Mouse (Mus musculus) adipocyte (in vitro differentiated cells): ENCODE measurements around the gene Zfp36l2.

Source experiments
- DNase-seq: peaks from one replicate; pipeline ENCODE4 v3.0.0-alpha.2; 2016; ENCODE audit warnings: low spot score

Gene Zfp36l2

GRCm38 (mm10) chr17:84152206-84152975 lies 35.4 kb downstream of the Zfp36l2 start:
- DNase-seq = peak; percentile 50

DNA sequence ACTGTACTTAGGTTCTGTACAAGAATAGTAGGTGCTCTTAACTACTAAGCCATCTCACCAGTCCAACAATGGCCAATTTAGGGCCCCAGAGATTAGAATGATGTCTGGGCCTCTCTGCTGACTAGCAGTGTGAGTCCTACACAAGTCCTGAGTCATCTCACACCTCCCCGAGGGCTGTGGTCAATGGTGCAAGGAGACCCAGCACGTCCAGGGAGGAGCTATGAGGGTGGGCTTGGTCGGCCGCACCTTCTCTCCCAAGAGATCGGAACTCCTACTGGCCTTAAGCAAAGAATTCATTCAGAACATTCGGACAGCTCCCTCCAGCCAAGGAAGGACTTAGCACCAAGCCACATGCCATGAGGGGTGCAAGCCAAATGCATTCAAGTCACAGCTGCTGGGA lies 36.4 kb downstream of the Zfp36l2 start:
- no peak for DNase-seq

DNA sequence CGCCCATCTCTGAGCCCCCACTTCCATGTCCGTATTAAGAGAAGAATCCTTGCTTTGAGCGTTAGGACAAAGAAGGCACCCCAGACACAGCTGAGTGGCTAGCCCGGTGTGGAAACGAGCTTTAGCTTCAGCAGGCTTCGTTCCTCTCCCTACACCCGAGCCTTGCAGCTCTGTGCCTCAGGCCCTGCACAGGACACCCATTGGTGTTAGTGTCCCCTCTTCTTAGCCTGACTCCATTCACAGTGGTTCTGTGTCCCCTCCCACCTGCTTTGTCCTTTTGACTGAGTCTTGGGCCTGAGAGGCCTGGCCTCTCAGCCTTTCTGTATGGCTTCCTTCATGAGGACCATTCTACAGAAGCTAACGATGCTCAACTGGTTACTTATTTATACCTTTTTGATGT lies 37.5 kb downstream of the Zfp36l2 start:
- DNase-seq = no peak

- no peak for DNase-seq
Observed at GRCm38 (mm10) chr17:84149566-84149965, 38.2 kb downstream of the Zfp36l2 start.

DNA sequence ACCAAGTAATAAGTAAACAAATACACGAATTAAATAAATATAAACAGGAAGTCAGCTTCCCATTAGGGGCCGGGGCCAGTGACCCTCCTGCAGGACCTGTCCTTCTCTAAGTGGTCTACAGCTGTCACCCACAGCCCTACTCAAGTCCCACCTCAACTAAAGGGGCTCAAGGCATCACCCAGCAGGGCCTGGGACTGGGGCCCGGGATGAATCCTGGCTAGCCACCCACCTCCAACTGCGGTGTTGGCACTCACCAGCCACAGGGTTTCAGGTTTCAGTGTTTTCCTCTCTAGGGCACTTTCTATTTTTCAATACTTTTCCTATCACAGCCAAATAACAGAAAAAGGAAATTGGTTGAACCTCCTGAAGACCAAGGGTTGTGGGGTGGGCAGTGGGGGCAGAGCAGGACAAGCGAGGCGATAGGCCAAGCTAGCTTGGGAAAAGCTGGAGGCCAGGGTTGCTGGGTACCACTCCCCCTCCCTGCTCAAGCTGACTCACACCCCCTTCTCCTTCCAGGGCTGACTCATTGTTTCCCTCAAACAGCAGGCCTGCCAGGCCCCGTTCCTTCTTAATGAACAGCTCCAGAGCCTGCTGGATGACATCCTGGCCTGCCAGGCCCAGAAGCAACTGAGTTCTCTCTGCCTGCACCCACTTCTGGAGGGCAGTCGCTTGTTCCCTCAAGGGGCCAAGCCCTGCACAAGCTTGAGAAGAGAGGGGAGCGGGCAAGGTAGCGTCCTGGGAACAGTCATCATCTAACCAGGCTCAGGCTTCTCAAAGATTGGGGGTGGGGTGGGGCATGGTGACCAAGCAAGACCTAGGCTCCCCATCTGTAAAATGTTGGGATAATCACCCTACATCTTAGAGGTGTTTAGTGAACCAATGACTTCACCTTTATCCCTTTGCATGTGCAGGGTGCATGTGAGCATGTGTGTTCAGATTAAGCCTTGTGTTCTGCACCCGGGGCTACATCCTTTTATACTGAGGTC lies 39.0 kb downstream of the Zfp36l2 start:
- DNase-seq = peak; percentile 93

DNA sequence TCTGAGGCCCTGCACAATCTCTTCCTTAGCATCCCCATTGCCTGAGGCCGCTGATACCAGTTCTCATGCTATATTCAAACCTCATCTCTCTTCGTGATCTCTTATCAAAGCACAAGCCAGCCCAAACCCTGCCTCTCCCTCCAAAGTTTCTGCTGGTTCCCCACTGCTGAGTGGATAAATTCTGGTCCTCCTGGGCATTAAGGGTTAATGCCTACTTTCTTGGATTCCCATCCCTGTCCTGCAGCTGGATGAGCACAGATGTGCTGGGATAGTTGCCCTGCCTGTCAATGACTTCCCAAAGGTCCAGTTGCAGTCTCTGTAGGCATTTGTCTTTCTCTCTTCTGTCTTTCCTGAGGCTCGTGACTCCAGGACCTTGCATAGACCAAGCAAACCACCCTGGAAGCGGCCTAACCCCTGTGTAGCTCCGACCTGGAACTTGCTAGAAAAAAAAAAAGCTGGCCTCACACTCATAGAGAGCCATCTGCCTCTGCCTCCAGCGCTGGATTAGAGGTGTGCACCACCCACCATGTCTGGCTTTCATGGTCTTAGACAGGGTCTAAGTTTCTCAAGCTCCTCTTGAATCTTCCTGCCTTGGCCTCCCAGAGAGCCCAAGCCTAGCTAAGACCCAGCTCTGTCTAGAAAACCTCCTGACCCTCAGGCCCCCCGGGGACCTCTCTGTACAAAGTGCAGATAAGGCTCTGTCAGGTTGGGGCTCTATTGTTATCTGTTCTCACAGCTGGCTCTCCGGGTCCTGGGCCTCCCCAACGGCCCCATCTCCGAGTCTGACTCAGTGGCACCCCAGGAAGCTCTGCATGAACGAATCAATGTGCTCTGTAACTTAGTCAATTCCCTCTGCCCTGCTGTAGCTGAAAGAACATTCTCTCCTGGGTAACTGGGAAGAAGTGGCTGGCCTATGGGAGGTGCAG lies 40.3 kb downstream of the Zfp36l2 start:
- DNase-seq = no peak

- DNase-seq = no peak
Observed at GRCm38 (mm10) chr17:84146458-84147182, 41.1 kb downstream of the Zfp36l2 start.

DNA sequence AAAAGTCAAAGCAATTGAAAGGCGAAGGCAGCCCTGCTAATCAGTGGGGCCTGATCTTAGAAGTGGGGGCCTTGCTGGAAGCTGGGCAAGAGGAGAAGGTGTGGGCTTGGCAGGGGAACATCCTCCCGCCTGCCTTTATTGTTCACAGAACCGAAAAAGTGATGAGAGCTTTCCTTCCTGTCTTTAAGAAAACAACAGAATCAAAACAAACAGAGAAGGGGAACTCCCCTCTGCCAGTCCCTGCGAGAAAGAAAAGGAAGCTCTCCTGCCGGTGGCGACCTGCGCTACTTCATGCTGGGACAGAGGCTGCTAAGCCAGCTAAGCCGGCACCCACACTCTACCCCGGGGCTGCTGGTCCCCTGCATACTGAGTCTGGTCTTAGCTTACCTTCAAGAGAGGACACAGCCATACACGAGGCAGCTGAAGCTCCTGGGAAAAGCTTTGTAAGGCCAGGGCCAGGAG lies 41.9 kb downstream of the Zfp36l2 start:
- DNase-seq = no peak

DNA sequence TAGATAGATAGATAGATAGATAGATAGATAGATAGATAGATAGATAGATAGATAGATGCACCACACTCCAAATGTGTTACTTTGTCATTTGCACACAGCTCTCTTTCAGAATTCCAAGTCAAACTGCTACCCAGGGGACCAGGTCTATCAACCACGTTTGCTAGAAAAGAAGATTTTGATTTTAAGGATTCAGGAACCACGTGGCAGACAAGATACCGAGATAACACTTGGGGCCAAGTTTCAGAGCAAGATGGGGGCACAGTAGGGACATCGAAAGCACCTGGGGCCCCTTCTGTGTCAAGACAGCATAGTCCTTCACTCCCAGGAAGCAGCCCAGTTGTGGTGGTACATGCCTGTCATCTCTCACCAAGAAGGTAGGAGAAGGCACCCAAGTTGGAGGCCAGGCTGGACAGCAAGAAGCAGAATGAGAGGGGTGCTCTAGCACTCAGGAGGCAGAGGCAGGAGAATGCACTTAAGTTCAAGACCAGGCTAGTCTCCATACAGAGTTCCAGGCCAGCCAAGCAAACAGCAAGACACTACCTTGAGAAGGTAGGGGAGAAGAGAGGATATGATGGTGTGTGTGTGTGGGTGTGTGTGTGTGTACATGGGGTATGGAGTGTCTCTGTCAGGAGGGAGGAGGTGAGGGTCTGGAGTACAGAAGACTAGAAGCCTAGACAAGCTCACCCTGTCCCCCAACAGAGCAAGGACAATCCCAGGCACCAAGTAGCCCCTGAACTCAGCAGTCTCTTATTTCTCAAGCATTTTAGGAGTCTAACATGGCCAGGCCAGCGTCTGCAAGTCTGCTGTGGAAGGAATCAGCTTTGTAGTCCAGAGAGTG lies 42.8 kb downstream of the Zfp36l2 start:
- DNase-seq = no peak

DNA sequence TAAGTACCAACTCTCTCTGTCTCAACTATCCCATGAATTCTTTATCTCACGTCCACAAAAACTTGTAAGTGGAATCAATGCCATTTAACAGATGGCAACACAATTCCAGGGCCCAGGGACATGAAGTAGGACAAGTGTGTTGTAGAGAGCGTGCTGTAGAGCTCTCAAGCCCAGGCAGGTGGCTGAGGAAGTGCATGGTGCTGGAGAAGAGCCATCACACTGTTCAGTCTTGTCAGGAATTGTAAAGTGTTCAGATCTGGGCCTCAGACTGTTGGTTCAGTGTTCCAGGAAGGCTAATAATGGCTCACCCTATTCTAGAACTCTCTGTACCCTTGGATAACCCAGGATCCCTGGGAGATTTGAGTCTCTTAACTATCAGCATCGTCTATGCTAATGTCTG lies 43.6 kb downstream of the Zfp36l2 start:
- no peak for DNase-seq

GRCm38 (mm10) chr17:84143219-84143844 lies 44.4 kb downstream of the Zfp36l2 start:
- DNase-seq = no peak

GRCm38 (mm10) chr17:84141691-84142090 lies 46.1 kb downstream of the Zfp36l2 start:
- DNase-seq = no peak

DNA sequence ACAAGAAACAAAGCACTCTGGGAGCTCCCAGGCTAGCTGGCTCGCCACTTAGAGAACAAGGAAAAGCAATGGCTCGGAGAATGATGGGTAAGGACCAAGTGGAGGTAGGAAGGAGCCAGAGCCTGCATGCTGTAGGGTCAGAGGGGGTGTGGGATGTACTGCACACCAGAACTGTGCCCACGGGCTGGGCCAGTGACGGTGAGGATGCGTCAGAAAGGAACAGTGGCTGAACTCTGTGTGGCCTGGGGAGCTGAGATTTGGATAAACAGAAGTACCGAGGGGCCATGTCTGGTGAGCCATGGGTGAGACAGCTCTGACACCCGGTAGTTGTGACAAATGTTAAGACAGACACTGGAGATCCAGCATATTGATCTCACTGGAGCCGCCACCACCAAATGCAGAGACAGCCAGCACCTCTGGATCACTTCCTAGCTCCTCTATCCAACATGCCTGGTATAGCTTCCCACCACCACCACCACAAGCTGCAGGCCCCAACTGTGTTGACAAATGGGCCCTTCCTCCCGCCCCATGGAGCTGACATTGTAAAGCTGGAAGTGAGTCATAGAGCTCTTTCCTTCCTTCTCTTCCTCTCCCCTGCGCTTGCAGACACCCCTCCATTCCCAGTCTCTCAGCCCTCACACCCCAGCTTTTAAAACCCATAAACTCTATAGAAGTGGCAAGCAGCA lies 46.8 kb downstream of the Zfp36l2 start:
- DNase-seq = no peak

DNA sequence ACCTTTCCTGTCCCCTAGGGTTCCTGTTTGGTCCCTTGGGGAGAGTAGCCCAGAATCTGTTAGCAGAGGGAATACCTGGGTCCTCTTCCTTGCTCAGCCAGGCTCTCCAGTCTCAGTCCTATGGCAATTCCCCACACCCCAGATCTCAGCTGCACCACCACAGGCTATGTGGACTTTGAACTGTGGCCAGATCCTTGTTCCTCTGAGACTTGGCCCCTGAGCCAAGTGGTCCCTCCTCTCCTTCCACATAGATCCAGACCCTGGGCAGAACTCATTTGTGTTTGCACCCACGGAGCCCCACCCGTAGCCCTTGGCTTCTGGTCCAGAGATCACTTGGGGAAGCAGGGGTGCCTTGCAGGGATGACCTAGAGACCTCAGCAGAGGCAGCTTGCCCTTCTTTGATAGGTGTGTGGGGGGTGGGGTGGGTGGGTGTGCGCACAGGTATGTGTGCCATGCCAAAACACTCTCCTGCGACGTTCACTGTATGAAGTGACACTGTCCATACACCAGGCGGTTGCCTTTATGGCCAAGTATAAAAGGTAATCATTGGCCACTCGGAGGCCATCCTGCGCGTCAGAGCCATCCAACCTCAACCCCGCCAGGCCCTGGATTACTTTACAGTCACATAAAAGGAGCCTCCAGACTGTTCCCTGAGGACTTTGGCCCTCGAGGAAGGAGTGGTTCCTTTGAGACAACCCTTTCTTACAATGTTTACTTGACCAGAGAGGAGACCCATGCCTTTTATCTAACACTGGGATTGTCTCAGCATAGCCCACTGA lies 50.2 kb downstream of the Zfp36l2 start:
- DNase-seq = no peak

- no peak for DNase-seq
Observed at GRCm38 (mm10) chr17:84136669-84137392, 50.9 kb downstream of the Zfp36l2 start.

DNA sequence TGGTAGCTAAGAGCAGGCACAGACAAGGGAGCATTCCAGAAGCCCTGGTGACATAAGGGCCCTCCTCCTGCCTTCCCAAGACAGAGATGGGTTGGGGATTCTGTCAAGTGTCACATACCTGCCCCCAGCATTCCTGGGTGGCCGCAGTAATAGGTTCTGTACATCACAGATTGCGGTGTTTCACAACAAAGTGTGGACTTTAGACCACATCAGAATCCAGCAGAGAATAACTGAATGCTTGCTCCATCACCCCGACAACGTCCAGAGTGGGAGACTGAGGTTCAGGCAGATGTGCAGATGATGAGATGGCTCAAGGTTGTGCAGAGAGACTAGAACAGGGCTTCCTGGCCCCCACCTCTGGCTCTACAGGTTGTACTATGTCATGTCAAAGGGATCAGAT lies 51.5 kb downstream of the Zfp36l2 start:
- no peak for DNase-seq

DNA sequence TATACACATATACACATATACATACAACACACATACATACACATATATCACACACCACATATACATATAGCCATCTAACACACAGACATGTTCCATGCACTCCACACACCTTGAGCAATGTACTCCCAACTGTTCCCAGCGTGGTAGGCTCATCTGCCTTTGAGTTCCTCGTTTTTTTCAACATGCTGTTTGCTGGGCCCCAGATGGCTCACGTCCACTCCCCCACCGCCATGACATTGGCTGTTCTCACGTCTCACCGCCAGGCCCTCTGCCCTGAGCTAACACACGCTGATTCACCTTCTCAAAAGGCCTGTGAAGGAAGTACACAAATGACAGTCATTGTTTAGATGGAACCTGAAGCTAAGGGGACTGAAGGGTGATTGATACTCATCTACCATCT lies 52.5 kb downstream of the Zfp36l2 start:
- no peak for DNase-seq
